Mouse (Mus musculus): ENCODE data around the gene Cfap99.

Gene Cfap99

DNA sequence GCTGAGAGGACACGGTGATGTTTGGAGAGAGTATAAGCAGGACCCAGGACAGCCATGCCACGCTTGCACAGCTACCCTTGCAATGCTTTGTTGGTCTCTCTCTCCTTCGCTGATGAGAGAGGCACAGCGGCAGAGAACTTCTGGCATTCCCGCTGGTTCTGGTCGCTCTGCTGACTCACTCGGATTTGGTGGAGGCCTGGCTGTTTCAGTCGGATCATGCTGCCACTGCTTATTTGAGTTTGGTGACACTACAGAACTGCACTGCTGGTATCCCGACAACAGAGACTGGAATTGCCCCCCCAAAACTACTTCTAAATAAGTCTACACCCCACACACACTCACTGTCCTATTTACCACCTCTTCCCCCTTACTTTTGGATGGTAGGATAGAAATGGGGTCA, 9.2 kb upstream of the Cfap99 start:
- no peak for DNase-seq

DNA sequence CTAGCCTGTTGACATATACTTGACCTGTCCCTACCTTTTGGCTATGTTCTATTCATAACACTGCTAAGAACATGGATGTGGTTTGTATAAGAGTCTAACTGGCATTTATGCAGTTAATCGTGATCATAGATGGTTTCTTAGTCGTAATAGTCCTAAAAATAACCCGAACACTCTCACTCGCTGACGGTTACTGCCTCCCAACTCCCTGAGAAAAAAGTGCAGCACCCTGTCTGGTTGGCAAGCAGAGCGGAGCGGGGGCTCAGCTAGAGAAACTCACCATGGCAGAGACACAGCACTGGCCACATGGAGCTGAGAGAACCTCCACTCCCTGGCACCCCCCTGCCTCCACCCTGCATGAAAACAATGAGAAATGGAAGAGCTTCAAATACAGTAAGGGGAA, 7.4 kb upstream of the Cfap99 start:
- no peak for DNase-seq

DNA sequence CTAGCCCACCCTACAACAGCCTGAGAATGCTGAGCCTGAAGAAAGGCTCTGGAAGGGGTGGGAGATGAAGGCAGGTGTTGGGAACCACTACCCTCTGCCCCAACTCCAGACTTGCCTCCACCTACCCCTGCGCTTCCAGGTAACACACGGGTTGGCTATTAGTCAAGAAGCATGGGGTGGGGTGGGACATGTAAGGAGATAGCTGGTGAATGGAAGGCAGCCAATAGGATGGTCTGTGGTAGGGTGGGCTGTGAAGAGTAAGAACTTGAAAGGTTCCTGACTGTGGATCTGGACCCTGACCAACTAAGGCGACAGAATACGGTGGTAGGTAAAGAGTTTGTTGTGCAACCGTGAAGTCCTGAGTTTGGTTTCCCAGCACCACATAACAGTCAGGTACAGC, 5.0 kb upstream of the Cfap99 start:
- no peak for DNase-seq

DNA sequence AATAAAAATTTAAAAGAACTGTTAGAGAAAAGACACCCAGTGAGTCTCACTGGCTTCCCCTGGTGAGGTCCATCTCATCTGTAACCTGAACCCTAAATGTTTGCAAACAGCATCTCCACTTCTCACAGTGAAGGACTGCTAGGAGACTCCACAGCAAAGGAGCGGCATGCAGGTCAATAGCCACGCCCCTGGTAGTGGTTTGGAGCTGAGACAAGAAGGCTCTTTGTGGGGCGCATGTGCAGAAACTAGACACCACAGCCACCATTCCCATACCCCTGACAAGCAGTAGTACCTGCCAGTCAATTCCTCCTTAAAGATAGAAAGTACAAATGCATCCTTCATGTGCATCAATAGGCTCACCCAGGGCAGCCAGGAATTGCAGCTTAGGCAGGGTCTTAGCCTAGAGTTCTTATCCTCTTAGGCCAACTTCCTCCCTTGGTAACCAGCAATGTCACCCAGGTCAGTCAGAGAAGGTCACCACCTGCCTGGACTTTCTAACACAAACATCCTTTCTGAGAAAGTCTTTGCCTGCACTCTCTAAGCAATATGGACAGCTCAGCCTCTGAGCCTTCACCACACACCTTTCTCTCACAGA, 4.1 kb upstream of the Cfap99 start:
- no peak for DNase-seq

DNA sequence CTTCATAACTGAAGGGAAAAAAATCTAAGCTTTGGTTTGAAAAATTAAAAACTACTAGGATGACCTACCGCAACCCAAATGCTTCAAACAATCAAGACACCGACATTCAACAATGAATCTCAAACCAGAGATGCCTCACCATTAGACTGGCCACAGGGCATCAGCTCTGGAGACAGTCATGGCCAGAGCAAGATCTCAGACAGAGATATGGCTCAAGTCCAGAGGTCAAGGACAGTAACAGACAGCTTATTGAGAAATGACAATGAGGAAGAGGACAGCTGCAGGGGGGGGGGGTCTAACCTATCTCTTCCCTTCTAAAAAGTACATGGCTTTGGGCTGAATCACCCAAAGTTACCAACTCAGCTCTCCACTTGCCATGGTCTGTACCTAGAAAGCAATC, 3.1 kb upstream of the Cfap99 start:
- no peak for DNase-seq

DNA sequence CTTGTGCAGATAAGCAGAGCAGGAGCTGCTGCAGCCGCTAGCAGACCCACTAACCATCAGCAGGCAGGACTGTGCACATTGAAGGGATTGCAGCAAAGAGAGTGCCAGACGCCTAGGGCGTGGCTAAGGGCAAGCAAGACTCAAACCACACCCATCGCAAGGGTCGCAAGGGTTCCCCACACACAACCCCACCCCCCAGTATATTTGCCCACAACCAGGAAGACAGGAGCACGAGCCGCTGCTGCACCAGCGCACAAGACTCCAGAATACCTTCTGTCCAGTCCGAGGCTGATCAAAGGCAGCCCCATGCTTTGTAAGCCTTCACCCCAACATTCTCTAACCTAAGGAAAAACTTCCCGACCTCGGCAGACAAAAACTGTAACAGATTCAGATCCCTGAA, 1.9 kb upstream of the Cfap99 start:
- no peak for DNase-seq

DNA sequence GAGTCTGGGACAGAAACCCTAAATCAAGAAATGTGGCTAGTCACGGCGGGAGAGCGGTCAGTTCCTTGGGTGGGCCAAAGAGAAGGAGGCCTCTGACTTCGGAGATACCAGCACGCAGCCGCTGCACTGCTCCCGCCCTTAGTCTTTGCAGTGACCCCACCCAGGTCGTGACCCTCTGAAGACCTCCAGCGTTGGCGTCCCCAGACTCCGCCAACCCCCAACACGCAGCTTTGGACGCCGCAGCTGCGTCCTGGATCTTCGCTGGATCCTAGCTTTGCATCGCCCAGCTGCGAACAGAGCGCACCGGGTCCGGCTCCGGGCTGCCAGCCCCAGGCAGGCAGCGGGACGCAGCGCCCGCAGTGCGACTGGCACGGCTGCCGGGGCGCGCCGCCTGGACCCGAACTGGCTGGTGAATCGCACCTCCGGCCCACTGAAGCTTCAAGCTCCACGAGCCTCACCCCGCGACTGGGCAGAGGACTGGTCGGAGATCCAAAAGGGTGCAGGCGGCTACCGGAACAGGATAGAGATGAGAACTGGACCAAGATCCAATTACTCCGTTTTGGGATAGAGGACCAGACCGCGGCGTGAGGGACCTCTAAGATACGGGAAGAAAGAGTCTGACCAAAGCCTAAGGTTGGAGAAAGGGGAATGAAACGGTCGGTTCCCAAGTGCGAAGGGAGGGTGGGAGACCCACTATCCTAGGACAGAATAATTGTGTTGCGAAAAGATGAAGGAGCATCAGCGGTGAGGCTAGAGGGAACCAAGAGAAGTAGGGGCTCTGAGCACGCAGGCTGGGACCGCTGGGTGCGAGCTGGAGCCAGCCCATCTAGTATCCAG, 1.2 kb upstream of the Cfap99 start:
- no peak for DNase-seq

DNA sequence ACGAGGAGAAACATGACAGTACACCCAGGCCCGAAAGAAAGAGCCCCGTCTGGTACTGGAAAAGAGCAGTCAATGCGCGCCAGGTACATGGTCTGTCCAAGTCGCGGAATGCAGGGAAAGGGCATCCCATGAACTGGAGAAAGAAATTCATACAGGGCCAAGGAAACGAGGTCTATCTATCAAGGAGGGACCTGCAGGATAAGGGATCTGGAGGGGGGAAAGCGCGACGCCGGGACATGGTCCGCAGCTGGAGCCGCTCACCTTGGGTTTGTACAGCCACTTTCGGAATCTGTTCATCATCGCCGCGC, 608 bp upstream of the Cfap99 start:
- DNase-seq = no peak

DNA sequence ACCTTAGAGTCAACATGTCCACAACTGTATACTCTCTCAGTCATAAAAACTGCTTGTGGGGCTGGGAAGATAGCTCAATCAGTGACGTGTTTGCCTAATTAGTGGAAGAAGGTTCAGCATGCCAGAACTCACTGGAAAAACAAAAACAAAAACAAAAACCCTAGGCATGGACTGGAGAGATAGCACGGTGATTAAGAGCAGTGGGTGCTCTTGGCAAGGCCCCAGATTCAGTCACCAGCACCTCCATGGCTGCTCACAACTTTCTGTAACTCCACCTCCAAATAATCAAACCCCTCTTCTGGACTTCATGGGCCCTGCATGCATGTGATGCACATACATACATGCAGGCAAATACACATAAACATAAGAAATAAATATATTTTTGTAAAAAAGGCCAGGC, 886 bp downstream of the Cfap99 start:
- no peak for DNase-seq

DNA sequence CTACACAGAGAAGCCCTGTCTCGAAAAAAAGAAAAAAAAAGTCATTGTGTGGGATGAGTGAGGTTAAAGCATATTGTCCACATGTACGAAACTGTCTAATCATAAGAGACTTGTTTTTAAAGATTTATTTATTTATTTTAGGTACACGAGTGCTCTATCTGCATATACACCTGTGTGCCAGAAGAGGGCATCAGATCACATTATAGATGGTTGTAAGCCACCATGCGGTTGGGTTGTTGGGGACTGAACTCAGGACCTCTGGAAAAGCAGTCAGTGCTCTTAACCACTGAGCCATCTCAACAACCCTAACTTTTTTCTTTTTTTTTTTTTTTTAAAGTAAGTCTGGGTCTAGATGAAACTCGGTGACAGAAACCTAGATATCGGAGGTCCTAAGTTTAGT, 5.0 kb downstream of the Cfap99 start:
- no peak for DNase-seq

DNA sequence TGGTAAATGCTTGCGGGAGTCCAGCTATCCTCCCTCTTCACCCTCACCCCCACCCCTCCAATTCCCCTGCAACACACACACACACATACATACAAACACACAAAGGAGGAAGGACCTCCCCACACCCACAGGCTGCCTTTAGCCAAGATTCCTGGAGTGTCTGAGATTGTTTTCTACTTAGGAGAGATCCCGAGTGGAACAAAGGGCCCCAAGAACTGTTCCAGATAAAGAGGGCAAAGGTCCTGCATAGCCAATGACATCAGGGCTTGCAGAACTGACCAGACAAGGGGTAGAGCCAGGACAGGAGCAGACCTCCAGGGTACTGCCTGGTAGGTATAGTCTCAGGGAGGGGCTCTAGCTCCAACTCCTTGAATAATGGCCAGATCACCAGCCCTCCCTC, 6.3 kb downstream of the Cfap99 start:
- DNase-seq = no peak

DNA sequence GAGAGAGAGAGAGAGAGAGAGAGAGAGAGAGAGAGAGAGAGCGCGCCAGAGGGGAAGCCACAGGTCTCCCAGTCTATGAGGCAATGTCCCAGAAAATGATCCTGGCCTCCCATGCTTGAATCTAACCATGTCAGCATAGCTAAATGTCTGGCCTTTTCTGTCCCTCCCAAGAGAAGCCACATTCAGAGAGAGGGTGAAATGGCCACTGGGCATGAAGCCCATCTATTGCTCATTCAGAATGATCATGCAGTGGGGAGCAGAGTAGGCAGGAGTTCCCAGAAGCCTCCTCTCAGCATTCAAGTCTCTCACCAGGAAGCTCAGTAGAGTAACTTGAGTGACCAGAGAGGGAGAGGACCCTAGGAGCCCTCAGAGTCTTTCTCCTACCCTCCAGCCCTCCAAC, 6.7 kb downstream of the Cfap99 start:
- DNase-seq = no peak

DNA sequence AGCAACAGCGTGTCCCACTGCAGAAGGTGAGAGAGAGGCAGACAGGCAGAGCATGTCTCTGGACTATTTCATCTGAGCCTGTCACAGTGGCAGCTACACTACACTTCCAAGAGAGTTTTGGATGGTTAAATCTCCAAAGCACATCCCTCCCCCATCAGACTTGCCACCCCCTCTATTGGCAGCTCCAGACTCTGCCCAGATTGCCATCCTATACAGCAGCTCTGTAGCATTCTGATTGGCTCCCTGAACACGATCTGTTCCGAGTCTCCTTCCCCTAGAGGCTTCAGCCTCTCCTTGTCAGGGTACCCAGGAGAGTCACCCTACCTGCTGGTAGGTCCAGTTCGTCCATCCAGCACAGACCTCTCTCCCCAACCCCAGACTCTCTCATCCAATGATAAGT, 9.7 kb downstream of the Cfap99 start:
- DNase-seq = no peak

DNA sequence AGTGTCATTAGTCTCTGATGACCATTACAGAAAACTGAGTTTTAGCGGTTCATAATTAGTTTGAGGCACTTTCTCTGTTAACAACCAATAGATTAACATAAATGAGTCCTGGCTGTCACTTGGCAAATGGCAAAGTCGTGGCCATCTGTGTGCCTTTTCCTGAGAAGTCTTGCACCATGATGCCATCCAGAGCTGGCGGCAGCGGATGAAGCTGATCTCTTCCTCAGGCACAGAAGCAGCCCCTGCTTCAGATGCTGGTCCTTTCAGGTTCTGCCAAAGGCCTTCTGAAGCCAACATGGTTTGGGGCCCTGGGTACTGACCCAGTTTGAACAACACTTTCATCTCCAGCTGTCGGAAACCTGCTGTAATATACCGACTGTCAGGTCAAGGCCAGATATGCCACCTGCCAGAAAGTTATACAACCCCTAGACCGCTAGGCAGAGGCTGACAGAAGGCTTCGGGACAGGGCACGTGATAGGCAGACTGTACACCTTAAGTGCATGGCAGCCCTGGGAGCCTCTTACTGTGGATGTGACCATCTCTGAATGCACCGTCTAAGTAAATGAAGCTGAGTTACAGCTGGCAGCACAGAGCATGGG, 10.6 kb downstream of the Cfap99 start:
- no peak for DNase-seq

DNA sequence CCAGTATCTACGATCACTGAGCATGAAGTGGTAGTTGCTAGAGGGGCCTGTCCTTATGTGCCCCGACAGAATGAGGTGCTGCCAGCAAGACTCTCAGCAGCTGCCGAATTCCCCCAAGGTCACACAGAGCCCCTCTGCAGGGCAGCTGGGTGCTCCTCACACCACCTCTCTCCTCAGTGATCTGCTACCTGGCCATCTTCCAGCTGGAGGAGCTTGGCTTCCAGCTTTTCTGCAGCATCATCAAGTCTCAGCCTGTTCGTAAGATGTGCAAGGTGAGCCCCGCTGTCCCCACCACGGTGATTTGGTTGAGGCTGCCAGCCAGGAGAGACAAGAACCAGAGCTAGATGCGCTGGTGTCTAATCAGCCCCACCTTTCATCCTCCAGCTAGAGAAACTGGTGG, 14.0 kb downstream of the Cfap99 start:
- no peak for DNase-seq

DNA sequence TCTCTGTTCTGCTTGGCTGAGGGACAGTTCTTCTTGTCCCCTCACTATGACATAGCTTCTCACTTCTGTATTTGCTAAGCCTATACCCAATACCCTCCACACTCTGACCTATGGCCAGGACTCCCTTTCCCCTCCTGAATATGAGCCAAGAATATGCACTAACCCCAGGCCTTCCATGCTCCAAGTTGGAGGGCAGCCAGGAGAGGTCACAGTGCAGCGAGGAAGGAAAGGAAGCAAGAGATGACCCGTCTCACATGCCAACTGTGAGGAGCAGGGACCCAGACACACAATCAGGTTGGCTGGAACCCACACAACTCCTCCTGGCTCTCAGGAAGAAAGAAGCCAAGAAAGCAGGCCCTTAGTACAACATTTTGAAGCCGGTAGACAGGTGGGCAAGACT, 20.6 kb downstream of the Cfap99 start:
- DNase-seq = no peak

DNA sequence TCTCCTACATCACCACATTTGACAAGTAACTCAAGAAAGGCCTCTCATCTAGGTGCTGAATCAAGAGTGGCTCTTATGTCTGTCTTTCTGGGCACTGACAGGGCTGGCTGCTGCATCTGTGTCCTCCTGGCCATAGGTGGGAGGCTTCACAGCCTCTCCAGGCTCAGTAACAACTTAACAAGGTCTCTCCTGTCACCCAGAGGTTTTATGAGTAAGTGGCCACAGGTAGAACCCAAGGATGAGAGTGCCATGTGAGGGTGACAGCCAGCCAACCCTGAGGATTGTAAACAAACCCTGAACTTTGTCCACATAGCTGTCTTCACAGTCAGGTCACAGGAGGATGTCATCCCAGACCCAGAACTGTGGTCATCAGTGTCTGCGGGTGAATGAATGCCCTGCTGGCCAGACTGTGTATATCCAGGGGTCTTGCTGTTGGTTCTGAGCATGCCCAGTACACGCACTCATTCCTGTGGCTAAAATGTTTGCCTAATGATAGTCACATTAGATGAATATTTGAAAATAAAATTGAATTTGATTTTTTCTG, 31.2 kb downstream of the Cfap99 start:
- DNase-seq = no peak

DNA sequence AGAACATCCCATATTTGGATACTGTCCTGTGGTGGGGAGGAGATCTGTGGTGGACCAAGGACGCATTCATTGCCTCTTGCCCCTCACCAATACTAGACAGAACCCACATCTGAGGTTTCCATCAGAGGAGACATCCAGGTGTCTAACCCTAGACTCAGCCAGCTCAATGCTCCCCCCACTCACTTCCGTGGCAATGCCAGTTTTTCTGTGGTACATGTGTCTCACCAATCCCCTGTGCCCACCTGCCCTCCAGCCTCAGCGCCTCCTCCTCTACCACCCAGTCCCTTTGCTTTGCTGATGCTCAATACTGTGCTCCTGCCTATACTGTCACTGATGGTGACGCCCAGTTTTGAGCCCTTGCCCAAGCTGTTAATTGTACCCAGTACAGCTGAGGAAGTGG, 32.8 kb downstream of the Cfap99 start:
- DNase-seq = no peak

DNA sequence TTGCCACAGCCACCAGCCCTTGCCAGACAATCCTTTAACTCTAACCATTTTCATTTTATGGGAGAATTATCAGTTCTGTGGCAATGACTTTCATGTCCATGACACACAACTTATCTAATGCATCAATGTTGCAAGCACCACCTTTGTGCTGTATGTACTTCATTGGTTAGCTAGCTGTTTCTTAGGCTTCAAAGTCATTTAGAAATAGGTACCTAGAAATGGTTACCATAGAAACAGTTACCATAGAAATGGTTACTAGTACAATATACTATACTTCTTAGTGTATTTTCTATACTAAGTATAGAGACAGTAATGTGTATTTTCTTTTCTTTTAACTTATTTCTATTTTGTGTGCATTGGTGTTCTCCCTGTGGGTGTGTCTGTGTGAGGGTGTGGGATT, 36.9 kb downstream of the Cfap99 start:
- DNase-seq = no peak

DNA sequence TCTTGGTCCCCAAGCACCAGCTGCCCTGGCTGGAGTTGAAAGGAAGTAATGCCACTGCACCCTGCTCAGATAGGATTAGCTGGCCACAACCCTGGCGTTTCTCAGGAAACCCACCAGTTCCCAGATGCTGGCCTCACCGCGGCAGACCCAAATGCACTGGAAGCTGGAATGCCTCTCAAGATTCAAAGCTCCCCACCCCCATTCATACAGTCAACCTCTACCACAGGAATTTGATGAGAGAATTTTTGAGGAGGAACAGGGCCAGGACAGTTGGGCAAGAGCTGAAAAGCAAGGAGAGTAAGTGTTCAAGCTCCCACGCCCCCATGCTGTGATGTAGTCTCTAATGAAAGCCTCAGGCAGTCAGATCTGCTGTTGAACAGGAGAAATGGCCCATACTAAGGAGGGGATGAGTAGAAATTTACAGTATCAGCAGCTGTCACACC, 37.9 kb downstream of the Cfap99 start:
- DNase-seq = peak; percentile 5

DNA sequence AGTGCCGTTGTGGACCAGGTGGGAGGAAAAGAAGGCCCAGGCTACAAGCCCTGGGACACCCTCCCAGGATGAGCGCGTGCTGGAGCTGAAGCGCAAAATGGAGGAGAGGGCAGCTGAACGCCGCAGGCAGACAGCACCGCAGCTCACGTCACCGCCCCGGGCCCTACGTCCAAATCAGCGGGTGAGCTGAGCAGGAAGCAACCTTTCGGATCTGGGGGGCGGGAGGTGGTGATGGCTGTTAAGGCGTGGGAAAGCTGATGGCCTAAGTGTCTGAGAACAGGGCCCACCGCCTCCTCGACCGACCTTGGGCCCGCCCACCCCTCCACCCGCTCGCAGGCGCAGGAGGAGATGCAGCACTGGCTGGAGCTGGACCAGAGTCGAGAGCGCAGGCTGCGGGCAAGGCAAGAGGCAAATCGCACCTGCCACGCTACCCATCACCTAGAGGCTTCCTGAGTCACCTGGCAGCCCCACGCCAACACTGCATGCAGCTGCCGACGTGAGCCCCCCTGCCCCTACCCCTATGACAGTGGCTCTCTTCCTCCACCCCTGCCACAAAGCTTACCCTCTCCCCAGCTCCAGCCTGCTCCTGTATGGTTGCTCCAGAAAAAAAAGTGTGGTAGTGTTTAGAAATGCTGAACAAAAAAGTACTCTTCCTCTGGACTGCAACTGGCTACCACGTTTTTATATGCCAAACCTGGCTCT, 38.6 kb downstream of the Cfap99 start:
- peak; percentile 6 for DNase-seq

DNA sequence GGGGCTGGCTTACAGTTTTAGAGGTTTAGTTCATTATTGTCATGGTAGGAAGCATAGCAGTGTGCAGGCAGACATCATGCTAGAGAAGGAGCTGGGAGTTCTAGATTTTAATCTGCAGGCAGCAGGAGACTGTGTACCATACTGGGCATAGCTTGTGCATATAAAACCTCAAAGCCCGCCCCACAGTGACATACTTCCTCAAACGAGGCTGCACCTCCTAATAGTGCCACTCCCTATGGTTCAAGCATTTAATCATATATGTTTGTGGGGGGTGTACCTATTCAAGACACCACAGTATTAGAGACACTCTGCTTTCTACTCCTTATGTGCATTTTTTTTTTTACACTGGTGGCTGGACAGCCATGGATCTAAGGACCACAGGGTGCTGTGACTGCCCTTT, 41.7 kb downstream of the Cfap99 start:
- DNase-seq = no peak

DNA sequence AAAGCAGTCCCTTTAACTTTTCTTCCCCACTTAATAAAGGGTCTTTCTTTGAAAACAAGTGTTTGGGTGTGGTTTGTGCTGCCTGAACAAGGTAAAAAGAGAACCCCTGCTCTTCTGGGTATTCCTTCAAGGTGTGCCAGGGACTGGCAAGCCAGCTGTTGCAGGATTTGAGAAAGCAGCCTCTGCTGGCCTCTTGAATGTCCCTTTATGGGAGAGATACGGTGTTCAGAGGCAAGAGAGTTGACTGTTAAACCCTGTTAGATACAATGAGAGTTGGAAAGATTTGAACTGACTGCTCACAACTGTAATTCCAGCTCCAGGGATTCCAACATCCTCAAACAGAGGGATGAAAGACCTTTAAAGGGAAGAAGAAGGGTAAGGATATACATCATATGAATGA, 45.7 kb downstream of the Cfap99 start:
- no peak for DNase-seq

All from lung, postnatal 14 days (tissue).